Mouse (Mus musculus) lung, postnatal 0 days (tissue): ENCODE results near the gene Sp4.

ENCODE experiments used
- CTCF ChIP-seq: IDR thresholded peaks from 2 replicates; pipeline ENCODE4 v1.5.1; 2016; ENCODE audit warnings: antibody characterized with exemption, mild to moderate bottlenecking
- EP300 ChIP-seq: IDR thresholded peaks from 2 replicates; pipeline ENCODE4 v1.6.1; 2016; ENCODE audit warnings: antibody characterized with exemption, mild to moderate bottlenecking, control low read depth

- TF ChIP-seq CTCF = no peak
- no peak for TF ChIP-seq EP300
These were observed 1.3 kb downstream of the Sp4 start for GRCm38 (mm10) chr12:118299956-118300355.
